ENCODE assay signal across 8 mouse cellular contexts in genomic region chr2:127507077-127507774, GRCm38 (mm10). TPM values are rescaled to one million over a fixed set of nuclear protein-coding genes. Genes with fewer than 3 reads are reported as not detected.
DNase-seq lines count a peak whose midpoint lies in the region; ATAC-seq and TF ChIP-seq lines count a peak whose summit lies in the region.

No protein-coding gene starts in this region.

- peak; percentile 74 for ATAC-seq in erythroid progenitor cell, adult 5-6 weeks (replicated peaks; ENCODE audit: low FRiP score, poor library complexity, severe bottlenecking)
- peak; percentile 70 for ATAC-seq in lung, embryonic 14.5 days (ENCODE audit: insufficient read depth)

- peaks cover 2% of the 10 kb centered on the region; the same call in 1 of the 2 replicates for H3K4me1 ChIP-seq in lung, embryonic 14.5 days (ENCODE audit: insufficient read depth)
- peaks cover 11% of the 10 kb centered on the region for H3K4me1 ChIP-seq in olfactory bulb, adult 2 months (ENCODE audit: control insufficient read depth, insufficient read depth, low read length)

- no peak overlapping the region for H3K4me3 ChIP-seq in layer of hippocampus, adult 2 months
- no peak overlapping the region for H3K4me3 ChIP-seq in lung, embryonic 14.5 days (ENCODE audit: low read depth, low read length)
- H3K4me3 ChIP-seq in olfactory bulb, adult 2 months (ENCODE audit: insufficient read depth, low read depth, low read length), result no peak overlapping the region

- no peaks in the 10 kb centered on the region for H3K36me3 ChIP-seq in lung, embryonic 14.5 days (ENCODE audit: insufficient read depth)

- intact Hi-C loops in heart, postnatal 36 days (cut with DNase I), result loop anchor here (1.0 to 5.0 kb wide), 3 partner anchors 44 to 160 kb away; no protein-coding TSS in a partner anchor

- WGBS in lung, embryonic 14.5 days, result 22% methylated on average over 7 of the region's 7 CpGs
- WGBS in olfactory bulb, adult 2 months, result 32% methylated on average over 7 of the region's 7 CpGs

- no peak overlapping the region for H3K9ac ChIP-seq in lung, embryonic 14.5 days

- DNase-seq in CD8-positive naive resting alpha-beta T cell, adult 2 months (ENCODE audit: low read depth in 2 of 2, low spot score in 2 of 2), result peak; percentile 49 to 63
- DNase-seq in brain, embryonic 14.5 days (ENCODE audit: low read depth), result peak; percentile 87
- DNase-seq in heart, postnatal 36 days, result peak; percentile 78 to 82
- DNase-seq in layer of hippocampus, adult 2 months (ENCODE audit: low spot score in 2 of 2), result peak; percentile 83 to 91
- DNase-seq in lung, embryonic 14.5 days, result peak; percentile 95
- peak; percentile 50 to 54 for DNase-seq in thymus, adult 18-20 months

- no peaks in the 10 kb centered on the region for H3K27me3 ChIP-seq in lung, embryonic 14.5 days (ENCODE audit: insufficient read depth, low read length)

- no peak for TF ChIP-seq POLR2A in brain, embryonic 14.5 days (IDR thresholded peaks at IDR 0.05; ENCODE audit: borderline replicate concordance, extremely low read depth, insufficient read depth, insufficient read length, poor library complexity, severe bottlenecking)
- TF ChIP-seq POLR2A in olfactory bulb, adult 2 months (IDR thresholded peaks at IDR 0.05; ENCODE audit: insufficient read depth, low read depth, low read length), result no peak

- H3K4me2 ChIP-seq in lung, embryonic 14.5 days, result no peak overlapping the region

- H3K9me3 ChIP-seq in lung, embryonic 14.5 days (ENCODE audit: low read depth, low read length), result no peaks in the 10 kb centered on the region

- peak; percentile 97 for TF ChIP-seq CTCF in brain, embryonic 14.5 days (IDR thresholded peaks at IDR 0.05; ENCODE audit: borderline replicate concordance, extremely low read depth, insufficient read depth, insufficient read length)
- peak; percentile 99 for TF ChIP-seq CTCF in layer of hippocampus, adult 2 months (conservative IDR thresholded peaks at IDR 0.05)
- peak; percentile 99 for TF ChIP-seq CTCF in lung, embryonic 14.5 days (IDR thresholded peaks at IDR 0.05; ENCODE audit: low read depth)
- peak; percentile 91 for TF ChIP-seq CTCF in olfactory bulb, adult 2 months (IDR thresholded peaks at IDR 0.05; ENCODE audit: insufficient read depth, low read depth, low read length)

- H3K27ac ChIP-seq in layer of hippocampus, adult 2 months, result peak overlapping the region; percentile 79; the same call in 1 of the 2 replicates
- no peak overlapping the region for H3K27ac ChIP-seq in lung, embryonic 14.5 days (ENCODE audit: low read depth)
- H3K27ac ChIP-seq in olfactory bulb, adult 2 months (ENCODE audit: insufficient read depth, low read depth, low read length), result no peak overlapping the region

RNA-seq across cellular contexts. Expression of gene Kcnip3, which starts 14.7 kb away (rescaled TPM):
- polyA plus RNA-seq in brain, embryonic 14.5 days (2012; rRNA removed), result 15.2 and 15.5 TPM in 2 replicates
- total RNA-seq in erythroid progenitor cell, adult 5-6 weeks (2015; ENCODE audit: low replicate concordance), result 1.4 and 4.2 TPM in 2 replicates
- total RNA-seq in erythroid progenitor cell, adult 5-6 weeks (2017; ENCODE audit: low replicate concordance), result 0.51 and 1.6 TPM in 2 replicates
- 1 to 10 TPM in 1 of 2 experiments, under 1 TPM in 1; 0.94 to 1.9 TPM for total RNA-seq in heart, postnatal 36 days (2021)
- total RNA-seq in layer of hippocampus, adult 2 months (2021), result 10 to 100 TPM; 63.6 to 66.4 TPM
- polyA plus RNA-seq in lung, embryonic 14.5 days (2014; fragmentation: Nextera tagmentation; extraction: Ambion mirVana), result 8.1 and 8.5 TPM in 2 replicates
- polyA plus RNA-seq in olfactory bulb, adult 2 months (2012; ENCODE audit: insufficient read depth, insufficient read length, low replicate concordance, missing spikeins), result not detected in 2 replicates

RNA-seq across cellular contexts. Expression of gene Prom2, which starts 34.0 kb away (rescaled TPM):
- polyA plus RNA-seq in brain, embryonic 14.5 days (2012; rRNA removed), result 0.42 and 0.59 TPM in 2 replicates
- not detected in 2 replicates for total RNA-seq in erythroid progenitor cell, adult 5-6 weeks (2015; ENCODE audit: low replicate concordance)
- total RNA-seq in erythroid progenitor cell, adult 5-6 weeks (2017; ENCODE audit: low replicate concordance), result not detected in 2 replicates
- total RNA-seq in heart, postnatal 36 days (2021), result under 1 TPM in 1 of 2 experiments, not detected in 1; 0.81 TPM
- total RNA-seq in layer of hippocampus, adult 2 months (2021), result under 1 TPM; 0.08 to 0.10 TPM
- 1.6 and 1.8 TPM in 2 replicates for polyA plus RNA-seq in lung, embryonic 14.5 days (2014; fragmentation: Nextera tagmentation; extraction: Ambion mirVana)
- polyA plus RNA-seq in olfactory bulb, adult 2 months (2012; ENCODE audit: insufficient read depth, insufficient read length, low replicate concordance, missing spikeins), result not detected in 2 replicates

Comparison
In these comparisons a context has a peak if more than half of its experiments do, and no peak if none do; other contexts are left out.
1. RNA of gene Kcnip3, which starts 14.7 kb away (total RNA-seq): 63.6 to 66.4 TPM in layer of hippocampus, adult 2 months; 0.51 to 4.2 TPM in erythroid progenitor cell, adult 5-6 weeks and 0.94 to 1.9 TPM in heart, postnatal 36 days; every median in the first group is over 10 times any median in the second.
2. Peak in every context shown above with its lines, with median percentiles within 50 percentile points of each other: DNase-seq and CTCF ChIP-seq.